Mouse (Mus musculus) heart, postnatal 14 days (tissue): ENCODE data around the gene Vstm2l. TPM values are rescaled to one million over a fixed set of nuclear protein-coding genes. Genes with fewer than 3 reads are reported as not detected.

Experiments
- DNase-seq, 2 experiments: peaks; one replicate each; pipeline ENCODE4 v3.0.0; 2021 to 2022
- intact Hi-C: fragments of 180-260 bp; cut with DNase I; formaldehyde crosslinking; loops from one replicate; pipeline ENCODE4 v1.15.1; 2025
- total RNA-seq, 2 experiments: library from RNA; stranded (reverse); gene quantifications; 2 replicates each; pipeline ENCODE4 v1.2.3; 2021

Vstm2l gene
- total RNA-seq, 2 experiments from 2014 or later, result not detected

- intact Hi-C loops, result loop anchor here (2.0 kb wide), 1 partner anchor 352 kb away; no protein-coding TSS in a partner anchor
- DNase-seq, result no peak
These were observed 74.2 kb downstream of the Vstm2l start for GRCm38 (mm10) chr2:157988416-157989190.

GRCm38 (mm10) chr2:157989946-157990345, 75.5 kb downstream of the Vstm2l start:
- intact Hi-C loops, result loop anchor here (2.0 kb wide), 1 partner anchor 353 kb away; no protein-coding TSS in a partner anchor
- DNase-seq, result peak in 1 of 2 experiments; percentile 14

GRCm38 (mm10) chr2:157991026-157991425, 76.6 kb downstream of the Vstm2l start:
- intact Hi-C loops, result no loop called here
- DNase-seq, result no peak

- intact Hi-C loops, result no loop called here
- no peak for DNase-seq
These were observed 78.0 kb downstream of the Vstm2l start for GRCm38 (mm10) chr2:157992501-157992900.

Other genes starting within 250 kb of the Vstm2l start
- 10 to 100 TPM in 1 of 2 experiments, 1 to 10 TPM in 1; 9.2 to 12.3 TPM for gene Ctnnbl1, start 177.3 kb upstream of the Vstm2l start, total RNA-seq
- 10 to 100 TPM; 22.0 to 22.5 TPM for gene Tti1, start 113.8 kb downstream of the Vstm2l start, total RNA-seq
- 10 to 100 TPM; 29.6 to 31.1 TPM for gene Rprd1b, start 113.8 kb downstream of the Vstm2l start, total RNA-seq
- 100 to 1,000 TPM; 181 to 209 TPM for gene Tgm2, start 231.8 kb downstream of the Vstm2l start, total RNA-seq